Mouse (Mus musculus) liver, adult 10 weeks (tissue): ENCODE measurements around the gene Slc10a4. TPM values are rescaled to one million over a fixed set of nuclear protein-coding genes. Genes with fewer than 3 reads are reported as not detected.

Source experiments
- polyA plus RNA-seq: library from polyadenylated mRNA; stranded (reverse); fragments of 350-450 nt; fragmentation: Illumina TruSeq; extraction: RNeasy Lipid Tissue Mini Kit (QIAGEN cat#74804); gene quantifications from one replicate; pipeline ENCODE4 v1.2.3, GENCODE M21; 2014; ENCODE audit warnings: low read depth, low replicate concordance

Slc10a4 gene
- not detected for polyA plus RNA-seq

DNA sequence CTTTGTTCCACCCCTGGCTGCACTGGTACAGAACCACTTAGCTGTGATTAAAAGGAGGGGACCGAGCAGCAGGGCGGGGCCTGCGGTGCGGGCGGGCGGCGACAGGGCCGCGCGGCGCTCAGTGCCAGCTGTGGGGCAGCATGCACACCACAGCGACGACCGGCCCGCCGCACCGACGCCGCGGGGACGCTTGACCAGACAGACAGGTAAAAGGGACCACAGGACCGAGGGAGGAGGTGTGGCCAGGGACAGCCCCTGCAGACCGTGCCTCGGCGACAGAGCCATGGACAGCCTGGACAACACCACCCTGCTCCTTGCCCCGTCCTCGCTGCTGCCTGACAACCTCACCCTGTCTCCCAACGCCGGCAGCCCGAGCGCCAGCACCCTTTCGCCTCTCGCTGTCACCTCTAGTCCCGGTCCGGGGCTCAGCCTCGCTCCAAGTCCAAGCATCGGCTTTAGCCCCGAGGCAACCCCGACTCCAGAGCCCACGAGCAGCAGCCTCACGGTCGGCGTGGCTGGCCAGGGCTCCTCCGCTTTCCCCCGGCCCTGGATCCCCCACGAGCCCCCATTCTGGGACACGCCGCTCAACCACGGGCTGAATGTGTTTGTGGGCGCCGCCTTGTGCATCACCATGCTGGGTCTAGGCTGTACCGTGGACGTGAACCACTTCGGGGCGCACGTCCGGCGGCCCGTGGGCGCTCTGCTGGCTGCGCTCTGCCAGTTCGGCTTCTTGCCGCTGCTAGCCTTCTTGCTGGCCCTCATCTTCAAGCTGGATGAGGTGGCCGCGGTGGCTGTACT lies at the start of gene Slc10a4:
Slc10a4 (plus strand) TSS at position 100 of the 798 bp plus-strand sequence.

GRCm38 (mm10) chr5:72974602-72975001 lies 32.1 kb upstream of the Slc10a4 start, which contains the start of gene Gm10135:
Gene Gm10135 (minus strand): TSS chr5:72974702.

Other genes starting within 250 kb of the Slc10a4 start
- gene Tec, start 138.4 kb upstream of the Slc10a4 start, polyA plus RNA-seq: 25.9 TPM
- gene Slain2, start 92.6 kb upstream of the Slc10a4 start, polyA plus RNA-seq: 37.1 TPM
- gene Gm10135, start 32.2 kb upstream of the Slc10a4 start, polyA plus RNA-seq: not detected
- gene Fryl, start 249.7 kb downstream of the Slc10a4 start, polyA plus RNA-seq: 12.1 TPM